Mouse (Mus musculus): ENCODE data around the gene Card9. TPM values are rescaled to one million over a fixed set of nuclear protein-coding genes. Genes with fewer than 3 reads are reported as not detected.

Gene Card9
- polyA plus RNA-seq, 1 experiment from 2014 or later = 1.1 TPM

DNA sequence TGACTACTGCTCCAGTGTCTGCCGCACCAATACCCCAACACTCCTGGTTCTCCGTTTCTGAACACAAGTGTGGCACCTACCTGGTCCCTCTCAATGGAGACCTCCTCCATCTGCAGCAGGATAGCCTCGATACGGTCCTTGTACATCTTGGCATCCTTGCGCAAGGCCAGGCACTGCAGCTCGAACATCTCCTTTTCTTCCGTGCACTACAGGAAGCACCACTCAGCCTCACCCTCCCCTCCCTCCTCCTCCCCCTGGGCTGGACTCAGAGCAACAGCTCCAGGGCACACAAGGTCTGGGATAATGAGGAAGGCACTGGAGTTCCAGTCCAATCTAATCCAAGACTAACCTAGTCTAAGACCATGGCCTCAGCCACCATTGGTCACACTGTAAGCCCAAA is 4.0 kb downstream of the Card9 start:
- no peak overlapping the region for H3K27ac ChIP-seq
- no peaks in the 10 kb centered on the region for H3K27me3 ChIP-seq (ENCODE audit: insufficient read depth, poor library complexity, severe bottlenecking)
- 78% methylated on average over 7 of the region's 7 CpGs for WGBS

DNA sequence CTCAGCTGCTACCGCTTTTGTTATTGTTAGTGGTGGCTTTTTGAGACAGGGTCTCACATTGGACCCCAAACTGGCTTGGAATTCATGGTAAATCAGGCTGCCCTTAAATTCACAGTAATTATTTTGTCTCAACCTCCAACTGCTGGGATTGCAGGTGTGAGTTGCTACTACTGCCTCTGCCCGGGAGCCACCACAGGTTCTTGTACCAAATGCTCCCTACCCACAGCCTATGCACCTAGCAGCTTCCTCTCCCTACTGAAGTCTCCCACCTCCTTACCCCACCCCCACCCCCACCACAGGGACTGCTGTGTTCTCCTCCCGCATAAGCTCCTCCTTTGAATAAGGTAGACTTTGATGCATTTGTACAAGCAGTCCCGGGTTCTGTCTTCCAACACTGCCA is 4.5 kb downstream of the Card9 start:
- no peaks in the 10 kb centered on the region for H3K36me3 ChIP-seq
- H3K27me3 ChIP-seq (ENCODE audit: insufficient read depth, poor library complexity, severe bottlenecking) = no peaks in the 10 kb centered on the region
- H3K9me3 ChIP-seq = no peaks in the 10 kb centered on the region
- H3K4me3 ChIP-seq = no peak overlapping the region
- no peak for DNase-seq (ENCODE audit: low spot score)
- 81% methylated on average over 4 of the region's 4 CpGs for WGBS
- no peak overlapping the region for H3K27ac ChIP-seq
- H3K4me1 ChIP-seq (replicated peaks) = peaks cover 28% of the 10 kb centered on the region

More for the DNA sequence above, 4.0 kb downstream of the Card9 start:
- Histone ChIP-seq H3K9me3 (no peaks in the 10 kb centered on the region), H3K36me3 (no peaks in the 10 kb centered on the region), H3K4me1 (replicated peaks) (peaks cover 26% of the 10 kb centered on the region), H3K4me3 (no peak overlapping the region)
- no peak for DNase-seq (ENCODE audit: low spot score)

DNA sequence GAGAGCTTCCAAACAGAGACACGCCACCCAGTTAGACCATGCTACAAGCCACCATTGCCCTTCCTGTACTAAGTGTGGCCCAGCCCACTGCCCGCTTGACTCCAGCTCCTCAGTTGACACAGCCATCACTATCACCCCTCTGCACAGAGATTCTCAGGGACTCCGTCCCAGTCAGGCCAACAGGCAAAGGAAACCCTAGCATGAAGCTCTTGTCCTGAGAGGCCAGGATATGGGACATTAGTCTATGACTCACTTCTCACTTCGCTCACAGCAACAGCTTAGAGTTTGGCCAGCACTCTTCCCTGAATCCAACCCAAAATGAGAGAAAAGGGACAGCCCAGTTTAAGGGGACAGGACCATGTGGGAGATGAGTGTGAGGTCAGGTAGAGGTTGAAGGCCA is 6.3 kb downstream of the Card9 start:
- Histone ChIP-seq H3K27me3 (ENCODE audit: insufficient read depth, poor library complexity, severe bottlenecking) (no peaks in the 10 kb centered on the region), H3K4me1 (replicated peaks) (peaks cover 46% of the 10 kb centered on the region), H3K36me3 (peaks cover 11% of the 10 kb centered on the region), H3K4me3 (no peak overlapping the region), H3K27ac (no peak overlapping the region), H3K9me3 (no peaks in the 10 kb centered on the region)
- DNase-seq (ENCODE audit: low spot score) = no peak
- 91% methylated on average over 4 of the region's 4 CpGs for WGBS

DNA sequence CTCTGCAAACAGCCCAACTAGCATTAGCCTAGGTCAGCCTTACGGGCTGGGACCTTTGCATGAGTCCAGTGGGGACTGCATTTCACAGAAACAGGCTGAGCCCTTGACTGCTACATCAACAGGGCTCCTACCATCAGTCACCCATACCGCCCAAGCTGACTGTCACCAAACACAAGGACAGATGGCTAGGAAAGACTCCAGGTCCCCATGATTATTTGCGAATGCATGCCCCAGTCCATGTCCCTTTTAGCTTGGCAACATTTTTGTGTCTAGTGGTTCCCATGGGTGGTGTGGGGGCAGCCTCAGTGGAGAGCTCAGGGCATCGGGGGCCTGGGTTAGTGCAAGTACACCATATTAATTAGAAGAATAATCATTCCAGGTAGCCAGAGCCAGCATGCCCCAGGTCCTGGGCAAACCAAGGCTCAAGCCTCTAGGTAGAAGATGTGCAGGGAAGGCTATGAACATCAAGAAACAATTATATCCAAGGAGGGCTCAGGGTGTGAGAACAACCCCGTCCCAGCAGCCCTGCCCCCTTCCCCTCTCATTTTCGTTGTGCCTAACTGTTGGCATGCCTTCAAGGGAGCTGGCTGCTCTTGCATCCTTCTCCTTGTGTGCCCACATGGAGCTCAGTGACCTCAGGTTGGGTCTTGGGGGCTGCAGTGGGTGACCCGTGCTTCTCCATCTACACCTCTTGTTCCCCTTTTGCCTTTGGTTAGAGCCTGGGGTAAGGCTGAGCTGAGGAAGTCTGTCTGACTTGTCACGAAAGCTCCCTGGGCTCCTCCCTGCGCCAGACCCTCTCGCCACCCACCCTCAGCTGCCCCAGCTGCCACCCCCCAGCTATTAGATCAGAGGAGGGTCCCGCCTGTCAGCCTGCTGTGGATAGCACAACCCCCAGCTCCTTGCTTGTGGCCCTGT is 7.4 kb downstream of the Card9 start:
- 91% methylated on average over 11 of the region's 11 CpGs for WGBS
- Histone ChIP-seq H3K27ac (peak overlapping the region; percentile 97), H3K4me3 (peak overlapping the region; percentile 89), H3K36me3 (peaks cover 22% of the 10 kb centered on the region), H3K27me3 (ENCODE audit: insufficient read depth, poor library complexity, severe bottlenecking) (no peaks in the 10 kb centered on the region), H3K4me1 (replicated peaks) (peaks cover 53% of the 10 kb centered on the region), H3K9me3 (no peaks in the 10 kb centered on the region)
- DNase-seq (ENCODE audit: low spot score) = no peak

DNA sequence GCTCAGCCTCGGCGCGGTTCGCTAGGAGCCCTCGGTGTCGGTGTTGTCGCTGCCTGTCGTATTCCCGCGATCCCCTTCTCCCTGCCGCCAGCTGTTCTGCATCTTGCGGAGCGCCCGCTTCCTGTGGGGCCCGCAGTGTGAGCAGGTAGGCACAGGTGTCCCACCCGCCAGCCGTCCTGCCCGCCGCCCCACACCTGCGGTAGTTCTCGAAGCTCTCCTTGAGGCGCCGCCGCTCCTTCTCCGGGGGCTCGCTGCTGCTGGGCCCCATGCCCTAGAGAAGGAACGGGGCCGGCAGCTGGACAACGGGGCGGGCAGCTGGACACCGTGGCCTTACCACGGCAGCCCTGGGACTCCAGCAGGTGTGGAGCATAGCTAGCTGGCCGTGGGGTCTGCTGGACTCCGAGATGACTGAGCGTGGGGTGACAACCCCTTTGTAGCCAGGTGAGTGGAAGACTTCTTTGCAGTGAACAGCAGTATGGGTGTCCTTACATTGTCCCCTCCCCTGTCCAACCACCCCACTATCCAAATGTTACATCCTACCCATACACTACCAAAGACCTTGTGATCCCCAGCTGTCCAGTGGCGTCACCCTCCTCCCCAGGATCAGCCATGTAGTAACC is 8.3 kb downstream of the Card9 start:
- Histone ChIP-seq H3K36me3 (peaks cover 31% of the 10 kb centered on the region), H3K4me1 (replicated peaks) (peaks cover 49% of the 10 kb centered on the region), H3K9me3 (no peaks in the 10 kb centered on the region), H3K27ac (peak overlapping the region; percentile 97), H3K27me3 (ENCODE audit: insufficient read depth, poor library complexity, severe bottlenecking) (no peaks in the 10 kb centered on the region), H3K4me3 (peak overlapping the region; percentile 89)
- DNase-seq (ENCODE audit: low spot score) = no peak
- 2% methylated on average over 36 of the region's 36 CpGs for WGBS

DNA sequence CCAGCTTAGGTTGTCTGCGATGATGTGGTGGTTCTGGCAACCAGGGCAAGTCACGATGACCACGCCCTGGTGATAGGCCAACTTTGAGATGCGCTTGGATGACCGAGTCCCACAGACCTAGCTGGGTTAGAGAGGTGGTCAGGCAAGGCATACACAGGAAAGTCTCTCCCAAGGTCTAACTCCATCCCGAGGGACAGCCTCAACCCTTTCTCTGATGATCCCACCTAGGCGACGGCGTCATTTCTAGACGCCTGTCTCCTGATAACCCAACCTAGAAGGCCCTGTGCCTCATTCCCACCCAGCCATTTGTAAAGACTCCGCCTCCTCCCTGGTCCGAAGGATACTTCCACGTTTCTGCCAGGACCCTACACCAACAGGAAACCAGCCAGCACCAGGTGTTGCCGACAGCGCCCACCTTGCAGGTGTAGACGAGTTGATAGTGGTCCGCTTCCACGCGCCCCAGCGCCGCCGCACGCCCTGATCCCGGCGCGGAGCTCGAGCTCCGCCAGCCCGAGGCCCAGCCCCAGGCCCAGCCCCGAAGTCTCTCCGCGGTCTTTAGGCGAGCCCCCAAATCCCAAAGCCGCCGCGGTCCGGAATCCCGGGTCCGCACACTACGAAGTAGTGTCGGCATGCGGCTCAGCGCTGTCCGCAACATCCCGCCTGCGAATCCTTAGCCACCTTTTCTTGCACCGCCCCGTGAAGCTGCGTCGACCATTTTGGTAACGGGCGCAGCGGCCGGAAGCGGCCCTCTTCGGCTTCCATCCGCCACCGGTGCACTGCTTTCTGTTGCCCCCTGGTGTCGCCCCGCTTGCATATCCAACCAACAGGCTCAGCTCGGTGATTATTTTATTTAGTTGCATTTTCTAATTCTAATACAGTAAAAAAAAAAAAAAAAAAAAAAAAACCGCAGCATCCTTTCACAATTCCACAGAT is 9.1 kb downstream of the Card9 start, which contains the start of gene Dnlz:
Gene Dnlz (minus strand): TSS at position 753 of the 933 bp plus-strand sequence.
- WGBS = 3% methylated on average over 62 of the region's 62 CpGs
- peak; percentile 90 for DNase-seq (ENCODE audit: low spot score)
- Histone ChIP-seq H3K27me3 (ENCODE audit: insufficient read depth, poor library complexity, severe bottlenecking) (no peaks in the 10 kb centered on the region), H3K9me3 (no peaks in the 10 kb centered on the region), H3K27ac (peak within 1 kb of the TSS; percentile 97), H3K4me1 (replicated peaks) (peaks cover 46% of the 10 kb centered on the region), H3K36me3 (peaks cover 39% of the 10 kb centered on the region), H3K4me3 (peak within 1 kb of the TSS; percentile 89)

DNA sequence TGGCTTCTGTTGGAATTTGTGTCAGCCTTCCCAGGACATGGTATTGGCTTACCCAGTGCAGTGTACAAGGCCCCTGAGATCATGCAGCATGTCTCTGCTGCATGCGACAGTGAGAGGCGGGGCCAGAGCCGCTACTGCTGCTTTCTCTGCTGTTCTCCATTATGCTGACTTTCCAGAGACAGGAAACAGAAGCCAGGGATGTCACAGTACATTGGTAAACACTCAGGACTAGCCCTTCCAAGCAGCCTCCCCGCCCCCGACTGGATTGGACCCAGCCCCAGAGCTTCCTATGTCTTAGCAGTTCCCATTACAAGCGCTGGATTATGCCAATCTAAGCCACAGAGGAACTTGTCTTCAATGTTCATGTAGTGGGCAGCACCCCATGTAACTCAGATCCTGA is 12.5 kb downstream of the Card9 start:
- peaks cover 73% of the 10 kb centered on the region for H3K36me3 ChIP-seq
- DNase-seq (ENCODE audit: low spot score) = no peak

DNA sequence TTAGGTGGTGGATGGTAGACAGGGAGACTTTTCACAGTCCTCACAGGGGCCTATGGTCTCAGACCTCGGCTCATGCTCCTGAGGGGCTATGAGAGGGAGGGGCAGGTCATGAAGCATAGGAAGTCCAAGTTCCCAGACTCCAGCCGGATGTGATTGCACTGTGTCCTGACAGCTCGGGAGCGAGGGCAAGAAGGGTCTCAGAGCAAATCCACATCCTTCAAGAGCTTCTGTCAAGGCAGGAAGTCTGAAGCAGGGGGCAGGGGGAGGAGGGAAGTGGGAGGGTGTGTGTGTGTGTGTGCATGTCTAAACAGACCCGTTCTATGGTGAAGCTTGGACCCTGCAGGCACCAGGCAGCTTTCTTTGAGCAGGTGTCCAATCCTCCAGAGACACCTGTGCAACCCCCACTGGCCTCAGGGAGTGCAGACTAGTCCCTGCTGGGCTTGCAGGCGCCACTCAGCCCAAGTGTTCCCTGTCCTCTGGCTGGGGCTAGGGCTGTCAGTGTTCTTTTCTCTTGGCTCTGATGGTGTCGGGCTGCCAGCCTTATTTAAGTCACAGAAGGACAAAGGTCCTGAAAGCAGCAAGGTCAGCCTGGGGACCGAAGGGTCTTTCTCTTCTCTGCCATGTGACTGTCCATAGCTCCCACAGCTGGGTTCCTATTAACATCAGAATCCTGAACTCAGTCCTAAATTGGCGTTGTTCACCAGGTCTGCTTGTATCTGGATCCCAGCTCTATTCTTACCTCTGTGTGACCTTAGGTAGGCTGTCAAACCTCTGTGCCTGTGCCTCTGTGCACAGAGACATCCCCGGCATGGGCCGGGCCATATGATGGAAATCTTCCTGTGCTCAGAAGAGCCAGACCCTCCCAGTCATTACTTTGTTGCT is 17.9 kb downstream of the Card9 start:
- 75% methylated on average over 11 of the region's 11 CpGs for WGBS
- H3K27ac ChIP-seq = no peak overlapping the region
- H3K27me3 ChIP-seq (ENCODE audit: insufficient read depth, poor library complexity, severe bottlenecking) = no peaks in the 10 kb centered on the region
- no peak for DNase-seq (ENCODE audit: low spot score)
- H3K4me3 ChIP-seq = no peak overlapping the region
- H3K36me3 ChIP-seq = peaks cover 96% of the 10 kb centered on the region
- no peaks in the 10 kb centered on the region for H3K9me3 ChIP-seq
- no peaks in the 10 kb centered on the region for H3K4me1 ChIP-seq (replicated peaks)

More for the DNA sequence above, 12.5 kb downstream of the Card9 start:
- 78% methylated on average over 6 of the region's 6 CpGs for WGBS
- H3K9me3 ChIP-seq = no peaks in the 10 kb centered on the region
- H3K4me1 ChIP-seq (replicated peaks) = peaks cover 40% of the 10 kb centered on the region
- H3K27me3 ChIP-seq (ENCODE audit: insufficient read depth, poor library complexity, severe bottlenecking) = no peaks in the 10 kb centered on the region
- H3K4me3 ChIP-seq = no peak overlapping the region
- H3K27ac ChIP-seq = 0 out of 2 replicates have a peak overlapping the region, but pooled peaks have one; percentile 19

DNA sequence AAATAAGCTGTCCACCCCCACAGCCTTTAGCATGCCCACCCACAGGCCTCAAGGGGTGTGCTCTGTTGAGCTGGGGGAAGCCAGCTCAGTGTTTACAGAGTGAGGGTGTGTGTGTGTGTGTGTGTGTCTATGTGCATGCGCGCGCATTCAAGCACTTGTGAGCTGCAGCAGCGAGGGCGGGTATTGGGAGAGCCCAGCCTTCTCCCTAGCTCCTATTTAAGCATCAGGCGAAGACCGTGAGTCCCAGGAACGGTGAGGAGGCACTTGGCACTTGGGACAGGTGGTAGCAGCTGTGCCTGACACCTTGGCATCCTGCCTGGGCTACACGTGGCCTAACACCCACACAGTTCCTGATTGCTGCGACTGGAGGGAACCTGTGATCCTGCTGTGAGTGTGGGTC is 18.7 kb downstream of the Card9 start:
- DNase-seq (ENCODE audit: low spot score) = no peak
- H3K27ac ChIP-seq = no peak overlapping the region
- H3K36me3 ChIP-seq = peaks cover 88% of the 10 kb centered on the region

DNA sequence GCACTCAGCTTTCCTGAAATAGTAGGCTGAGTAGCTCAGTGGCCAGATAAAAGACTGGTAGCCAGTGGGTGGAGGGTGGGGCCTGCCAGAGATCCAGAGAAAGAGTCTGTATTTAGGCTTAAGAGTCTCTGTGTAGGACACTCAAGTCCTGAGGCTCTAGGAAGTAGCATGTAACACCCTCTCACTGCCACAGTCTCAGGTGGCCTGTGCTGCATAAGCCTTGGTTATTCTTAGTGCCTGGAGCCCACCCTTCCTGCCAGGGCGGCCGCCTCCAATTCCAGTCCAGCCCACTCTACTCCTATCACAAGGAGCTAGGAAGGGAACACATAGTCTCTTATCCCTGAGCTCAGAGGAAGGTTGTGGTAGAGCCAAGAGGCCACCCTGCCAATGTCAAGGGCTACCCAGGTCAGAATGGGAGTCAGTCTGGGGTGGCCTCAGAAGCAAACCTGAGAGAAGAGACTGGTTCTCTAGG is 19.2 kb downstream of the Card9 start:
- Histone ChIP-seq H3K36me3 (peaks cover 83% of the 10 kb centered on the region), H3K4me3 (no peak overlapping the region), H3K9me3 (no peaks in the 10 kb centered on the region), H3K4me1 (replicated peaks) (no peaks in the 10 kb centered on the region), H3K27me3 (ENCODE audit: insufficient read depth, poor library complexity, severe bottlenecking) (no peaks in the 10 kb centered on the region), H3K27ac (no peak overlapping the region)
- DNase-seq (ENCODE audit: low spot score) = no peak
- 90% methylated on average over 2 of the region's 2 CpGs for WGBS

More for the DNA sequence above, 18.7 kb downstream of the Card9 start:
- Histone ChIP-seq H3K27me3 (ENCODE audit: insufficient read depth, poor library complexity, severe bottlenecking) (no peaks in the 10 kb centered on the region), H3K9me3 (no peaks in the 10 kb centered on the region), H3K4me1 (replicated peaks) (no peaks in the 10 kb centered on the region), H3K4me3 (no peak overlapping the region)
- 88% methylated on average over 10 of the region's 10 CpGs for WGBS

DNA sequence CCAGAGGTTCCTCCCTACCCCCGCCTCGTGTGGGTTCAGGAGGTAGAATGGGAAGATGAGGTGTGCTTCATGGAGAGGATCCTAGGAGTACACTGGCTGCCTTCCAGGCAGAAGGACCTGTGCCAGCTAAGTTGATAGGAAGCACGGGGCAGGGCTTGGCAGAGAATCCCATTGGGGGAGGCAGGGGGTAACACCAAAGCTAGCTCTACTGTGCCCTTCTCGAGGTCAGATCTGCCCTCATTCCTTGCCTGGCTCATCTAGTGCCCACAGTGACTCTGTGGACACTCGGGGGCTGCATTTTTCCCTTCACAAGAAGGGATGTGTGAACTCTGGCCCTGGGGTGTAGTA is 21.5 kb downstream of the Card9 start:
- no peaks in the 10 kb centered on the region for H3K9me3 ChIP-seq
- H3K36me3 ChIP-seq = peaks cover 60% of the 10 kb centered on the region
- H3K27ac ChIP-seq = no peak overlapping the region
- WGBS = 89% methylated on average over 5 of the region's 5 CpGs
- no peaks in the 10 kb centered on the region for H3K4me1 ChIP-seq (replicated peaks)
- DNase-seq (ENCODE audit: low spot score) = no peak
- H3K4me3 ChIP-seq = no peak overlapping the region
- H3K27me3 ChIP-seq (ENCODE audit: insufficient read depth, poor library complexity, severe bottlenecking) = no peaks in the 10 kb centered on the region

Measured in hindbrain, embryonic 10.5 days (tissue).